Mouse (Mus musculus) limb, embryonic 14.5 days (tissue): ENCODE data around the gene Klhdc9. TPM values are rescaled to one million over a fixed set of nuclear protein-coding genes. Genes with fewer than 3 reads are reported as not detected.

Experiments used
- ATAC-seq: fragments of 200-750 bp; cut with Nextera tagmentation; 2 replicates; pipeline ENCODE4 v1.8.0; 2017; ENCODE audit warnings: low read depth, moderate number of reproducible peaks, moderate TSS enrichment; ENCODE audit not compliant: low FRiP score
- DNase-seq: peaks from one replicate; pipeline ENCODE4 v3.0.0-alpha.2; 2015; ENCODE audit warnings: low spot score
- H3K27ac ChIP-seq: fragments of 300-500 bp; sonication (generic); replicated peaks from 2 replicates; pipeline ENCODE4 v1.5.1; 2014; ENCODE audit warnings: low read depth, mild to moderate bottlenecking, low read length, moderate library complexity, mixed read lengths
- H3K27me3 ChIP-seq: fragments of 300-500 bp; sonication (generic); 2 replicates; pipeline ENCODE4 v1.6.1; 2014; ENCODE audit warnings: low read length, mixed read lengths; ENCODE audit not compliant: control insufficient read depth, insufficient read depth
- H3K36me3 ChIP-seq: fragments of 300-500 bp; sonication (generic); 2 replicates; pipeline ENCODE4 v1.6.1; 2014; ENCODE audit warnings: mild to moderate bottlenecking, low read length, moderate library complexity, mixed read lengths; ENCODE audit not compliant: control insufficient read depth, insufficient read depth
- H3K4me1 ChIP-seq: fragments of 300-500 bp; sonication (generic); 2 replicates; pipeline ENCODE4 v1.6.1; 2014; ENCODE audit warnings: antibody characterized with exemption, low read length, mixed read lengths; ENCODE audit not compliant: control insufficient read depth, insufficient read depth
- H3K4me2 ChIP-seq: fragments of 300-500 bp; sonication (generic); replicated peaks from 2 replicates; pipeline ENCODE4 v1.6.1; 2014; ENCODE audit warnings: low read depth, mild to moderate bottlenecking, low read length, moderate library complexity; ENCODE audit not compliant: severe bottlenecking
- H3K4me3 ChIP-seq: fragments of 300-500 bp; sonication (generic); replicated peaks from 2 replicates; pipeline ENCODE4 v1.5.1; 2014; ENCODE audit warnings: low read length
- H3K9ac ChIP-seq: fragments of 300-500 bp; sonication (generic); 2 replicates; pipeline ENCODE4 v1.6.1; 2014; ENCODE audit warnings: mild to moderate bottlenecking, low read depth, low read length, moderate library complexity; ENCODE audit not compliant: severe bottlenecking
- H3K9me3 ChIP-seq: fragments of 300-500 bp; sonication (generic); 2 replicates; pipeline ENCODE4 v1.6.1; 2016; ENCODE audit warnings: low read length; ENCODE audit not compliant: control insufficient read depth
- POLR2A ChIP-seq: fragments of 200-500 bp; IDR thresholded peaks from 2 replicates; pipeline ENCODE4 v1.8.0; 2012; ENCODE audit warnings: inconsistent platforms, mild to moderate bottlenecking, moderate library complexity, borderline replicate concordance; ENCODE audit not compliant: insufficient read depth, insufficient read length; ENCODE audit errors: extremely low read depth
- WGBS: fragments of 180-500 bp; shearing (Covaris S2); extraction: QIAGEN DNeasy Blood & Tissue Kit; methylation state at CpG from one replicate; pipeline ENCODE4 v1.1.7; 2014; 5-methylcytosine and 5-hydroxymethylcytosine counted together
- polyA plus RNA-seq, 2 experiments: library from polyadenylated mRNA; depleted of rRNA in 1 of 2; stranded (reverse) in 1 of 2; unstranded in 1 of 2; fragments of >200 nt; fragmentation: Nextera tagmentation in 1 of 2; extraction: Ambion mirVana in 1 of 2; gene quantifications; 2 replicates each; pipeline versions ENCODE4 v1.2.1 to v1.2.3; 2012 to 2014

Klhdc9 gene
- polyA plus RNA-seq, 2 experiments = 1.1 TPM

- Histone ChIP-seq H3K27me3 (peaks cover 17% of the 10 kb centered on the region), H3K4me2 (no peak overlapping the region), H3K27ac (no peak overlapping the region), H3K9me3 (no peaks in the 10 kb centered on the region), H3K9ac (no peak overlapping the region), H3K4me3 (no peak overlapping the region), H3K4me1 (no peaks in the 10 kb centered on the region), H3K36me3 (no peaks in the 10 kb centered on the region)
- DNase-seq (no peak), ATAC-seq (no peak)
- TF ChIP-seq POLR2A = no peak
- WGBS = 53% methylated on average over 3 of the region's 3 CpGs
Measured at GRCm38 (mm10) chr1:171372880-171373279, 12.3 kb upstream of the Klhdc9 start.

- Histone ChIP-seq H3K9me3 (no peaks in the 10 kb centered on the region), H3K27ac (no peak within 1 kb of the TSS), H3K4me1 (no peaks in the 10 kb centered on the region), H3K27me3 (peaks cover 17% of the 10 kb centered on the region), H3K36me3 (no peaks in the 10 kb centered on the region), H3K4me3 (peak within 1 kb of the TSS; percentile 15; the same call in 1 of the 2 replicates), H3K4me2 (peak within 1 kb of the TSS; percentile 21; the same call in 1 of the 2 replicates), H3K9ac (no peak within 1 kb of the TSS)
- ATAC-seq (no peak), DNase-seq (no peak)
- 33% methylated on average over 19 of the region's 20 CpGs for WGBS
- no peak for TF ChIP-seq POLR2A
Measured at GRCm38 (mm10) chr1:171369845-171370556, 9.4 kb upstream of the Klhdc9 start, which contains the start of gene Nectin4. Nectin4 (plus strand) TSS chr1:171370099.

- Histone ChIP-seq H3K27ac (no peak overlapping the region), H3K36me3 (no peaks in the 10 kb centered on the region), H3K9ac (no peak overlapping the region), H3K4me3 (no peak overlapping the region), H3K9me3 (no peaks in the 10 kb centered on the region), H3K27me3 (peaks cover 9% of the 10 kb centered on the region; the same call in 1 of the 2 replicates), H3K4me2 (no peak overlapping the region), H3K4me1 (peaks cover 7% of the 10 kb centered on the region; the same call in 1 of the 2 replicates)
- DNase-seq (no peak), ATAC-seq (no peak)
- no peak for TF ChIP-seq POLR2A
- WGBS = 70% methylated on average over 7 of the region's 7 CpGs
Measured at GRCm38 (mm10) chr1:171365934-171366333, 5.3 kb upstream of the Klhdc9 start.

- 18% methylated on average over 16 of the region's 16 CpGs for WGBS
- Histone ChIP-seq H3K27ac (peak overlapping the region; percentile 77), H3K27me3 (no peaks in the 10 kb centered on the region), H3K4me2 (peak overlapping the region; percentile 91), H3K9me3 (no peaks in the 10 kb centered on the region), H3K4me1 (peaks cover 13% of the 10 kb centered on the region; the same call in 1 of the 2 replicates), H3K36me3 (peaks cover 26% of the 10 kb centered on the region), H3K4me3 (peak overlapping the region; percentile 54), H3K9ac (peak overlapping the region; percentile 58)
- no peak for TF ChIP-seq POLR2A
- DNase-seq (peak; percentile 81), ATAC-seq (peak; percentile 73)
Measured at GRCm38 (mm10) chr1:171361106-171362103, 807 bp upstream of the Klhdc9 start.

- peak overlapping the region; percentile 91 for H3K4me2 ChIP-seq
- DNase-seq (no peak), ATAC-seq (0 out of 2 replicates have a peak, but pooled peaks have one; percentile 2)
- peak overlapping the region; percentile 54 for H3K4me3 ChIP-seq
- under 1% methylated on average over 25 of the region's 26 CpGs for WGBS
- H3K36me3 ChIP-seq = peaks cover 26% of the 10 kb centered on the region
- no peaks in the 10 kb centered on the region for H3K9me3 ChIP-seq
- peaks cover 13% of the 10 kb centered on the region; the same call in 1 of the 2 replicates for H3K4me1 ChIP-seq
- H3K27me3 ChIP-seq = no peaks in the 10 kb centered on the region
- no peak for TF ChIP-seq POLR2A
- peak overlapping the region; percentile 58 for H3K9ac ChIP-seq
- peak overlapping the region; percentile 33; the same call in 1 of the 2 replicates for H3K27ac ChIP-seq
Measured at GRCm38 (mm10) chr1:171360253-171360652, 345 bp downstream of the Klhdc9 start.
